Mouse (Mus musculus) cerebellum, postnatal 14 days (tissue): ENCODE results near the gene Khdc1c.
A peak's percentile ranks its signal among the peaks of the same experiment; 100 is the strongest.
"Not testable (repeated sequence)": the region's sequence is repeated elsewhere in the genome, so short reads cannot be mapped to it uniquely, and the experiment has no call there.

Experiments
- DNase-seq, 2 experiments: peaks; one replicate each; pipeline ENCODE4 v3.0.0; 2021; ENCODE audit warnings: mixed read lengths in 2 of 2

Khdc1c gene

GRCm38 (mm10) chr1:21368031-21368430 lies at the start of gene Khdc1c:
Gene Khdc1c (plus strand): TSS chr1:21368331.
- not testable (repeated sequence) for DNase-seq

GRCm38 (mm10) chr1:21320271-21320670 lies 47.9 kb upstream of the Khdc1c start:
- not testable (repeated sequence) for DNase-seq

GRCm38 (mm10) chr1:21321656-21322055 lies 46.5 kb upstream of the Khdc1c start:
- no peak for DNase-seq

- no peak for DNase-seq
Observed at GRCm38 (mm10) chr1:21323996-21324574, 44.0 kb upstream of the Khdc1c start.

- DNase-seq: no peak
Observed at GRCm38 (mm10) chr1:21324633-21325032, 43.5 kb upstream of the Khdc1c start.

GRCm38 (mm10) chr1:21326733-21327132 lies 41.4 kb upstream of the Khdc1c start:
- no peak for DNase-seq

GRCm38 (mm10) chr1:21331161-21331560 lies 37.0 kb upstream of the Khdc1c start:
- not testable (repeated sequence) for DNase-seq

GRCm38 (mm10) chr1:21333222-21333973 lies 34.7 kb upstream of the Khdc1c start:
- DNase-seq: no peak

- DNase-seq: no peak
Observed at GRCm38 (mm10) chr1:21335836-21336235, 32.3 kb upstream of the Khdc1c start.

- DNase-seq: no peak
Observed at GRCm38 (mm10) chr1:21340745-21341144, 27.4 kb upstream of the Khdc1c start.

- DNase-seq: peak; percentile 73 to 75
Observed at GRCm38 (mm10) chr1:21344253-21344652, 23.9 kb upstream of the Khdc1c start.

- not testable (repeated sequence) for DNase-seq
Observed at GRCm38 (mm10) chr1:21344752-21345151, 23.4 kb upstream of the Khdc1c start.

GRCm38 (mm10) chr1:21349341-21349740 lies 18.8 kb upstream of the Khdc1c start, which contains the start of gene Khdc1a:
Gene Khdc1a (plus strand): TSS chr1:21349641.
- DNase-seq: no peak

GRCm38 (mm10) chr1:21383256-21383655 lies 15.1 kb downstream of the Khdc1c start, which contains the start of gene Khdc1b:
Gene Khdc1b (plus strand): TSS chr1:21383556.
- no peak for DNase-seq

GRCm38 (mm10) chr1:21391138-21391671 lies 23.1 kb downstream of the Khdc1c start:
- DNase-seq: no peak

GRCm38 (mm10) chr1:21402804-21403203 lies 34.7 kb downstream of the Khdc1c start:
- peak in 1 of 2 experiments; percentile 30 for DNase-seq

GRCm38 (mm10) chr1:21407266-21407665 lies 39.1 kb downstream of the Khdc1c start:
- DNase-seq: no peak

GRCm38 (mm10) chr1:21411331-21412196 lies 43.4 kb downstream of the Khdc1c start:
- peak; percentile 95 to 96 for DNase-seq

- DNase-seq: peak; percentile 39 to 48
Observed at GRCm38 (mm10) chr1:21412197-21412555, 44.0 kb downstream of the Khdc1c start.

- DNase-seq: peak; percentile 30 to 47
Observed at GRCm38 (mm10) chr1:21419370-21419769, 51.2 kb downstream of the Khdc1c start.
